Mouse (Mus musculus) stomach, postnatal 0 days (tissue): Measurements from ENCODE around the gene Nrxn3.

Experiments
- CTCF ChIP-seq: IDR thresholded peaks from 2 replicates; pipeline ENCODE4 v1.5.1; 2016; ENCODE audit warnings: antibody characterized with exemption, low read depth, mild to moderate bottlenecking, moderate library complexity
- EP300 ChIP-seq: optimal IDR thresholded peaks from 2 replicates; pipeline ENCODE3; 2016; ENCODE audit warnings: antibody characterized with exemption

- TF ChIP-seq CTCF (no peak), EP300 (no peak)
Measured at GRCm38 (mm10) chr12:90236093-90236492, 1513.4 kb downstream of the Nrxn3 start.
